Mouse (Mus musculus) CD4-positive naive resting alpha-beta T cell, adult 57 days (primary cell): ENCODE results near the gene Sult1d1. TPM values are rescaled to one million over a fixed set of nuclear protein-coding genes. Genes with fewer than 3 reads are reported as not detected.

ENCODE experiments used
- total RNA-seq: library from RNA; stranded (reverse); gene quantifications from one replicate; pipeline ENCODE4 v1.2.4, GENCODE M21; 2023

Gene Sult1d1
- not detected for total RNA-seq

DNA sequence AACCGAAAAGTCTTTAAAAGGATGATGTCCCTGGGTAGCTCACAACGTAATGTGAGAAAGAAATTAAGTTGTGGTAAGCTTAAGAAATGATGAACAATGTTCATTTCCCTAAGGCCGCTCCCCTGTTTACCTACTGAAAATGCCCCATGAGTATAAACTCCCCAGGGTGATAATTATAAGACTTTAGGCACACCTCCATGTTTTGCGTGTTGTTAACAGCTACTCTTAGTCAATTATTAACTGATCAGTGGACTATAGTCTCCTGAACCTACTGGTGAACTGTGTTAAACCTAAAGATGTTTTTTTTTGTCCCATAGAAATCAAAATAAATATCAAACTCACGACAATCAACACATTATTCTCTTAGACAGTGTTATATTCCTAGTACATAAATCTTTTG is at the start of gene Sult1d1:
TSS of gene Sult1d1 (minus strand) at position 183 of the 400 bp plus-strand sequence.

DNA sequence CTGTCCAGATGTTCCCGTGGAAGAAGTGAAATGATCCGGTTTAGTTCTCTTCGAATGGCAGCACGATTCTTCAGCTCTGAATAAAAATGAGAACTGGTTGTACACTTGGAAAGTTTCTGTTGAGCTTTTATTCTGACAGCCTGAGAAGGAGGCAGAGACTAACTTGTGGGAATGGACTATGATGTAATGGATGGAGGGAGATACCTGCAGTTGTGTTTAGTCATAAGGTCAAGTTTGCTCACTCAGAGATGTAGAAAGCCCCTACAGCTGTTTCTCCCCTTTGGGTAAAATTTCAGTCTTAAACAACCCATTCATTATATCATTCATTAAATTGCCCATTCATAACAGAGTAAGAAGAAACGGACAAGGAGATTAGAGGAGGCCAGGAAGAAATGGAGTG is 22.7 kb upstream of the Sult1d1 start, which contains the start of gene Sult1e1:
TSS of gene Sult1e1 (minus strand) at position 101 of the 400 bp plus-strand sequence.

DNA sequence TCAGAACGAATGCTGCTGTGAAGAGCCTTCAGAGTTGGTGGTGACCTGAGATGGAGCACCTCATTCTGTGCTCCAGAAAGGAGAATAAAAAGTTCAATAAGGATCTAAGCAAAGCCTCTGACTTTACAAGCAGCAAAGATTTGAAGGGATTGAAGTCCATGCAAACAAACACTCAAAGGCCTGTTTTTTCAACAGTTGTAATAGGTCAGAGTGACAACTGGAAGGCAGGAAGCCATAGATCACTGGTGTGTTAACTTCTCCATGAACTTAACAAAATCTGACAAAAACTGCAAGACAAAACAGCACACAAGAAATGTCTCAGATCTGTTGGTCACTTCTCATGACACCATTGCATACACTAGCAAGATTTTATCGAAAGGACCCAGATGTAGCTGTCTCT is 30.7 kb downstream of the Sult1d1 start, which contains the start of gene Sult1b1:
TSS of gene Sult1b1 (minus strand) at position 85 of the 400 bp plus-strand sequence.

Other genes with a start within 250 kb of the Sult1d1 start
- not detected for gene Ugt2a3, start 231.8 kb downstream of the Sult1d1 start, total RNA-seq
- not detected for gene Ugt2b38, start 144.8 kb downstream of the Sult1d1 start, total RNA-seq
- gene Ugt2a2, start 86.8 kb downstream of the Sult1d1 start, total RNA-seq, result not detected
- not detected for gene Gm43638, start 82.2 kb downstream of the Sult1d1 start, total RNA-seq
- gene Ugt2a1, start 78.2 kb downstream of the Sult1d1 start, total RNA-seq, result not detected
- not detected for gene Sult1b1, start 30.8 kb downstream of the Sult1d1 start, total RNA-seq
- gene Sult1e1, start 22.6 kb upstream of the Sult1d1 start, total RNA-seq, result not detected
- not detected for gene Csn1s1, start 97.2 kb upstream of the Sult1d1 start, total RNA-seq
- gene Csn2, start 130.6 kb upstream of the Sult1d1 start, total RNA-seq, result not detected
- not detected for gene Csn1s2a, start 205.5 kb upstream of the Sult1d1 start, total RNA-seq
- gene Csn1s2b, start 239.1 kb upstream of the Sult1d1 start, total RNA-seq, result not detected